Mouse (Mus musculus): ENCODE results near the gene Rab3gap1. TPM values are rescaled to one million over a fixed set of nuclear protein-coding genes. Genes with fewer than 3 reads are reported as not detected.

The Rab3gap1 gene
- polyA plus RNA-seq, 2 experiments, result 18.5 to 23.3 TPM

DNA sequence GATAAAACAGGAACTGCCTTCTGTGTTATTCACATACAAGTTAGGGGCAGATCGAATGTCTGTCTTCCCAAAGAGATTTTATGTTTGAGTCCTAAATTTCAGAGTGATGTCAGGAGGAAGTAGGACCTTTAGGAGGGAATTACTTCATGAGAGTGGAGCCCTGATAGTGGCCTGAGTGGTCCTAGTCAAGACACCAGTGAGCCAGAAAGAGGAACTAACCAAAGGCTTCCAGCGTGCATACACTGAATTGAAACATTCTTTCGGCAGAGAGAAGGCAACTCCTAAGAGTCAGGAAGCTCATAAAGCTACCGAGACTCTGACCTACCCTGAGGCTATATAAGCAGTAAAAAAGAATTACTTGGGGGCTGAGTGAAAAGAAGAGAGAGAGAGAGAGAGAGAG, 32.0 kb upstream of the Rab3gap1 start:
- no peaks in the 10 kb centered on the region for H3K4me1 ChIP-seq (ENCODE audit: control insufficient read depth, insufficient read depth, low read length)
- no peaks in the 10 kb centered on the region for H3K27me3 ChIP-seq (ENCODE audit: control insufficient read depth, insufficient read depth, low read length)
- ATAC-seq (ENCODE audit: low FRiP score, low read depth) (no peak), DNase-seq (ENCODE audit: low spot score) (no peak)
- H3K9me3 ChIP-seq (ENCODE audit: control insufficient read depth, low read length), result no peaks in the 10 kb centered on the region
- TF ChIP-seq POLR2A (IDR thresholded peaks at IDR 0.05; ENCODE audit: borderline replicate concordance, extremely low read depth, insufficient read depth, insufficient read length), result no peak
- no peak overlapping the region for H3K9ac ChIP-seq (ENCODE audit: low read depth, low read length, severe bottlenecking)
- no peaks in the 10 kb centered on the region for H3K36me3 ChIP-seq (ENCODE audit: control insufficient read depth, insufficient read depth, low read length)
- 29% methylated on average over 4 of the region's 4 CpGs for WGBS
- H3K27ac ChIP-seq (replicated peaks; ENCODE audit: low read depth, low read length), result no peak overlapping the region
- H3K4me2 ChIP-seq (replicated peaks; ENCODE audit: low read depth, low read length, severe bottlenecking), result no peak overlapping the region
- no peak overlapping the region for H3K4me3 ChIP-seq (replicated peaks; ENCODE audit: low read length)

DNA sequence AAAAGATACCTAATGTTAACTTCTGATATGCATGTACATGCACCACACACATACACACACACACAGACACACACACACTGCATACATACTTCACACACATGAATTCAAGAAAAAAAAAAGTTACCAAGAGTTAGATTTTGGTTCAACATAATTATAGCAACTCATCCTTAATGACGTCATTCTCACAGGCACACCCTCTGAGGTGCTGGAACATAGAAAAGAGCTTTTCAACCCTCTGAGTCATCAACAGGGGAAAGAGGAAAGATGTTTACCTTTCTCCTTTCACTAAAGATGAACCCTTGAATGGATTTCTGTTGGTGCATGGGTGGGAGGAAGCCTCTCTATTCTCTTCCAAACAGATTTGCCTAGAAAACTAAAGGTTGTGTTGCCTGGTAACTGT, 30.0 kb upstream of the Rab3gap1 start:
- Histone ChIP-seq H3K9ac (ENCODE audit: low read depth, low read length, severe bottlenecking) (no peak overlapping the region), H3K4me2 (replicated peaks; ENCODE audit: low read depth, low read length, severe bottlenecking) (no peak overlapping the region), H3K36me3 (ENCODE audit: control insufficient read depth, insufficient read depth, low read length) (no peaks in the 10 kb centered on the region), H3K4me1 (ENCODE audit: control insufficient read depth, insufficient read depth, low read length) (no peaks in the 10 kb centered on the region), H3K27ac (replicated peaks; ENCODE audit: low read depth, low read length) (no peak overlapping the region), H3K4me3 (replicated peaks; ENCODE audit: low read length) (no peak overlapping the region), H3K9me3 (ENCODE audit: control insufficient read depth, low read length) (no peaks in the 10 kb centered on the region), H3K27me3 (ENCODE audit: control insufficient read depth, insufficient read depth, low read length) (no peaks in the 10 kb centered on the region)
- no peak for TF ChIP-seq POLR2A (IDR thresholded peaks at IDR 0.05; ENCODE audit: borderline replicate concordance, extremely low read depth, insufficient read depth, insufficient read length)
- DNase-seq (ENCODE audit: low spot score), result no peak
- WGBS, result 81% methylated on average over 1 of the region's 1 CpGs
- ATAC-seq (ENCODE audit: low FRiP score, low read depth), result no peak

DNA sequence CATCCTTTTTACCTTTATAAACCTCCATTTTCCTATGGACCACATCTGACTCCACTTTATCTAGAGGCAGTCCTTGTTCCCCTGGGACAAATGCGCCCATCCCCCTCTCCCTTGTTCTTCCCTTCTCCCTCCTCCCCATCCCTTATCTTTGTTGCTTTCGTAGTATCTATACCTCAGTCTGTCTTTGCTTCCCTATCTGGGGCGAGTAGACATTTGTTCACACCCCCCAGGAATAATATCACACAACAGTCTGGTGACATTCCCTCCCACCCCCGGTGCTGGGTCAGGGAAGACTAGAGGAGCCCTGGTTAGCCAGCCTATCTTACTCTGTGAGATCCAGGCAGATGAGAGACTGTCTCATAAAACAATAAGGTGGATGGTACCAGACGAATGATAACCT, 23.1 kb upstream of the Rab3gap1 start:
- TF ChIP-seq POLR2A (IDR thresholded peaks at IDR 0.05; ENCODE audit: borderline replicate concordance, extremely low read depth, insufficient read depth, insufficient read length), result no peak
- no peak for ATAC-seq (ENCODE audit: low FRiP score, low read depth)
- no peaks in the 10 kb centered on the region for H3K4me1 ChIP-seq (ENCODE audit: control insufficient read depth, insufficient read depth, low read length)

DNA sequence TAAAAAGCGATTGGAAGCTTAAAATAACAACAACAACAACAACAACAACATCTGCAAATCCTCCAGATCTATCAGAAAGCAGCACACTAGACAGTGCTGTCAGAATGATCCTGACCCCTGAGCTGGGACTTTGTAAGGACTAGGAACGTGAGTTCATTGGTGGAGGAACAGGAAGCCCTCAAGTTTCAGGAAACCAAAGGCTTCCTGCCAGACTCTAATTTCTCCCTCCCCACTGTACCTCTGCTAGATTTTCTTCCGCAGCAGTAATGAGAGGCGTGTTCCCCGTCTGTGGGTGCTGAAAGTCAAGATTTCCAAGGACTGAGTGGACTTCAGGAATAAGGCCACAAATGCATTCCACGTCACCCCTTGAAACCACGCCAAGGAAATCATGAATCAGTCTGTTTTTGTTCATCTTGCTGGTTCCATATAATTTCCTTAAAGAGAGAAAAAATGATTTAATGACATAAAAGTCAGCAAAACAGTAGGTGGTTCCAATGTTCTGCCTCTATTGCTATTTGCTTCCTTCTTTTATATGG, 18.4 kb upstream of the Rab3gap1 start:
- no peaks in the 10 kb centered on the region for H3K27me3 ChIP-seq (ENCODE audit: control insufficient read depth, insufficient read depth, low read length)
- no peak overlapping the region for H3K9ac ChIP-seq (ENCODE audit: low read depth, low read length, severe bottlenecking)
- H3K27ac ChIP-seq (replicated peaks; ENCODE audit: low read depth, low read length), result no peak overlapping the region; the same call in 1 of the 2 replicates
- no peak overlapping the region for H3K4me3 ChIP-seq (replicated peaks; ENCODE audit: low read length)
- DNase-seq (ENCODE audit: low spot score) (no peak), ATAC-seq (ENCODE audit: low FRiP score, low read depth) (no peak)
- H3K36me3 ChIP-seq (ENCODE audit: control insufficient read depth, insufficient read depth, low read length), result no peaks in the 10 kb centered on the region
- no peak for TF ChIP-seq POLR2A (IDR thresholded peaks at IDR 0.05; ENCODE audit: borderline replicate concordance, extremely low read depth, insufficient read depth, insufficient read length)
- H3K4me2 ChIP-seq (replicated peaks; ENCODE audit: low read depth, low read length, severe bottlenecking), result no peak overlapping the region
- WGBS, result 66% methylated on average over 7 of the region's 7 CpGs
- H3K4me1 ChIP-seq (ENCODE audit: control insufficient read depth, insufficient read depth, low read length), result no peaks in the 10 kb centered on the region
- peaks cover 4% of the 10 kb centered on the region; the same call in 1 of the 2 replicates for H3K9me3 ChIP-seq (ENCODE audit: control insufficient read depth, low read length)

More for the DNA sequence above, 23.1 kb upstream of the Rab3gap1 start:
- H3K36me3 ChIP-seq (ENCODE audit: control insufficient read depth, insufficient read depth, low read length), result no peaks in the 10 kb centered on the region
- no peak overlapping the region for H3K4me2 ChIP-seq (replicated peaks; ENCODE audit: low read depth, low read length, severe bottlenecking)
- H3K9ac ChIP-seq (ENCODE audit: low read depth, low read length, severe bottlenecking), result no peak overlapping the region
- H3K4me3 ChIP-seq (replicated peaks; ENCODE audit: low read length), result no peak overlapping the region
- H3K9me3 ChIP-seq (ENCODE audit: control insufficient read depth, low read length), result no peaks in the 10 kb centered on the region
- WGBS, result 91% methylated on average over 5 of the region's 5 CpGs
- H3K27me3 ChIP-seq (ENCODE audit: control insufficient read depth, insufficient read depth, low read length), result no peaks in the 10 kb centered on the region
- DNase-seq (ENCODE audit: low spot score), result no peak
- no peak overlapping the region for H3K27ac ChIP-seq (replicated peaks; ENCODE audit: low read depth, low read length)

DNA sequence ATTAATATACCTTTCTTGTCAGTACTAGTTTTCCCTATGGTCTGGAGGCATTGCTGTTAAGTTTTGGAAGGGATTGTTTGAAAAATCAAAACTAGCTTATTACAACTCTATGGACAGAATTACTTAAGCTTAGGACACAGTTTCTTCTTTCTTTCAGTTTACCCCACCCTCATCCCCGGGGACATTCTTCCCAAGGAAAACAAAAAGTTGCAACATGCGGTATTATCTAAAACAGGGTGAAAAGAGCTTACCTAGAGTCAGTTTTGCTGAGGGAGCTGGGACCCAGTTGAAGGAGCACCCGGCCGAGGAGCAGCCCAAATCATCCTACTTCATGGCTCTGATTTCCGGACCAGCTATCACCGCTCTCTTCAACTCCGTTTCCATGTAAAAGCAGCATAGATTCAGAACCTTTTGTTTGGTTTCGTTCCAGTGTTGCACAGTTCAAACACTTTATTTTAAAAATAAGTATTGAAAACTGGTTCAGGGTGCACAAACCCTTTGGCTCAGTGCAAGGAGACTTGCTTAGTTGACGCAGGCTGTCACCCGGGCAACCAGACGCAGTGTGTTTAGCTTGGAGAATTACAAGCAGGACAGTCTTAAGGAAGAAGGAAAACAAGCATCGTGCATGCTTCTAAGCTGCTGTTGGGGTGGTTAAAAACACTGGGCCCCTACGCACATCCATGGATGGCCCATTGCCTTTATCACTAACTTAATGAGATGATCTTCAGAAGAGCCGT, 13.9 kb upstream of the Rab3gap1 start, which contains the start of gene Map3k19:
Gene Map3k19, minus strand, starts transcription at position 546 of the 737 bp plus-strand sequence.
- WGBS, result 81% methylated on average over 14 of the region's 14 CpGs
- Histone ChIP-seq H3K9ac (ENCODE audit: low read depth, low read length, severe bottlenecking) (no peak within 1 kb of the TSS), H3K36me3 (ENCODE audit: control insufficient read depth, insufficient read depth, low read length) (no peaks in the 10 kb centered on the region), H3K27ac (replicated peaks; ENCODE audit: low read depth, low read length) (no peak within 1 kb of the TSS), H3K27me3 (ENCODE audit: control insufficient read depth, insufficient read depth, low read length) (no peaks in the 10 kb centered on the region), H3K4me3 (replicated peaks; ENCODE audit: low read length) (no peak within 1 kb of the TSS), H3K4me2 (replicated peaks; ENCODE audit: low read depth, low read length, severe bottlenecking) (no peak within 1 kb of the TSS), H3K4me1 (ENCODE audit: control insufficient read depth, insufficient read depth, low read length) (no peaks in the 10 kb centered on the region), H3K9me3 (ENCODE audit: control insufficient read depth, low read length) (peaks cover 4% of the 10 kb centered on the region; the same call in 1 of the 2 replicates)
- DNase-seq (ENCODE audit: low spot score) (no peak), ATAC-seq (ENCODE audit: low FRiP score, low read depth) (no peak)
- no peak for TF ChIP-seq POLR2A (IDR thresholded peaks at IDR 0.05; ENCODE audit: borderline replicate concordance, extremely low read depth, insufficient read depth, insufficient read length)
